Mouse (Mus musculus): ENCODE data around the gene Kctd19. TPM values are rescaled to one million over a fixed set of nuclear protein-coding genes. Genes with fewer than 3 reads are reported as not detected.

The Kctd19 gene
- polyA plus RNA-seq, 2 experiments: not detected

- 26% methylated on average over 7 of the region's 7 CpGs for WGBS (ENCODE audit: insufficient replicate concordance)
- Histone ChIP-seq H3K27ac (no peak overlapping the region), H3K4me3 (ENCODE audit: insufficient read depth in 1 of 2, low read depth in 2 of 2, low read length in 2 of 2) (no peak overlapping the region), H3K9me3 (ENCODE audit: control insufficient read depth, low read length) (no peaks in the 10 kb centered on the region), H3K27me3 (ENCODE audit: control insufficient read depth, insufficient read depth, low read length) (peaks cover 39% of the 10 kb centered on the region), H3K4me2 (ENCODE audit: low read depth) (peak overlapping the region; percentile 28; the same call in 1 of the 2 replicates), H3K36me3 (replicated peaks; ENCODE audit: control insufficient read depth, insufficient read depth, low read depth) (no peaks in the 10 kb centered on the region), H3K9ac (replicated peaks) (no peak overlapping the region), H3K4me1 (replicated peaks; ENCODE audit: control insufficient read depth in 2 of 2, insufficient read depth in 2 of 2, low read length in 1 of 2) (peaks cover 9 to 15% of the 10 kb centered on the region in 2 experiments)
- TF ChIP-seq EP300 (IDR thresholded peaks at IDR 0.05; ENCODE audit: low read depth) (no peak), CTCF (IDR thresholded peaks at IDR 0.05; ENCODE audit: low read depth) (no peak)
- no peak for ATAC-seq (ENCODE audit: insufficient read depth)
- DNase-seq (ENCODE audit: low read depth in 3 of 3, low spot score in 3 of 3): no peak
Observed at GRCm38 (mm10) chr8:105345061-105345975, 68.0 kb downstream of the Kctd19 start.

GRCm38 (mm10) chr8:105343791-105344574 lies 69.3 kb downstream of the Kctd19 start:
- no peaks in the 10 kb centered on the region for H3K9me3 ChIP-seq (ENCODE audit: control insufficient read depth, low read length)
- TF ChIP-seq EP300 (IDR thresholded peaks at IDR 0.05; ENCODE audit: low read depth): no peak
- TF ChIP-seq CTCF (IDR thresholded peaks at IDR 0.05; ENCODE audit: low read depth): no peak
- H3K27me3 ChIP-seq (ENCODE audit: control insufficient read depth, insufficient read depth, low read length): peaks cover 26% of the 10 kb centered on the region
- DNase-seq (ENCODE audit: low read depth in 3 of 3, low spot score in 3 of 3) (no peak), ATAC-seq (ENCODE audit: insufficient read depth) (no peak)
- H3K4me3 ChIP-seq (ENCODE audit: insufficient read depth in 1 of 2, low read depth in 2 of 2, low read length in 2 of 2): no peak overlapping the region
- no peak overlapping the region for H3K4me2 ChIP-seq (ENCODE audit: low read depth)
- peaks cover 16 to 26% of the 10 kb centered on the region in 2 experiments for H3K4me1 ChIP-seq (replicated peaks; ENCODE audit: control insufficient read depth in 2 of 2, insufficient read depth in 2 of 2, low read length in 1 of 2)
- no peak overlapping the region for H3K27ac ChIP-seq
- no peaks in the 10 kb centered on the region for H3K36me3 ChIP-seq (replicated peaks; ENCODE audit: control insufficient read depth, insufficient read depth, low read depth)
- no peak overlapping the region for H3K9ac ChIP-seq (replicated peaks)
- 53% methylated on average over 8 of the region's 8 CpGs for WGBS (ENCODE audit: insufficient replicate concordance)

- Histone ChIP-seq H3K9ac (replicated peaks) (no peak overlapping the region), H3K27me3 (ENCODE audit: control insufficient read depth, insufficient read depth, low read length) (peaks cover 16% of the 10 kb centered on the region), H3K4me1 (replicated peaks; ENCODE audit: control insufficient read depth in 2 of 2, insufficient read depth in 2 of 2, low read length in 1 of 2) (peaks cover 10 to 22% of the 10 kb centered on the region in 2 experiments), H3K4me2 (ENCODE audit: low read depth) (no peak overlapping the region), H3K27ac (no peak overlapping the region), H3K9me3 (ENCODE audit: control insufficient read depth, low read length) (no peaks in the 10 kb centered on the region), H3K4me3 (ENCODE audit: insufficient read depth in 1 of 2, low read depth in 2 of 2, low read length in 2 of 2) (no peak overlapping the region), H3K36me3 (replicated peaks; ENCODE audit: control insufficient read depth, insufficient read depth, low read depth) (no peaks in the 10 kb centered on the region)
- ATAC-seq (ENCODE audit: insufficient read depth): no peak
- DNase-seq (ENCODE audit: low read depth in 3 of 3, low spot score in 3 of 3): no peak
- TF ChIP-seq EP300 (IDR thresholded peaks at IDR 0.05; ENCODE audit: low read depth) (no peak), CTCF (IDR thresholded peaks at IDR 0.05; ENCODE audit: low read depth) (no peak)
- 37% methylated on average over 4 of the region's 4 CpGs for WGBS (ENCODE audit: insufficient replicate concordance)
Observed at GRCm38 (mm10) chr8:105342768-105343167, 70.5 kb downstream of the Kctd19 start.

GRCm38 (mm10) chr8:105341399-105341798 lies 71.9 kb downstream of the Kctd19 start:
- Histone ChIP-seq H3K4me2 (ENCODE audit: low read depth) (no peak overlapping the region), H3K9me3 (ENCODE audit: control insufficient read depth, low read length) (no peaks in the 10 kb centered on the region), H3K27ac (no peak overlapping the region), H3K4me3 (ENCODE audit: insufficient read depth in 1 of 2, low read depth in 2 of 2, low read length in 2 of 2) (no peak overlapping the region), H3K27me3 (ENCODE audit: control insufficient read depth, insufficient read depth, low read length) (peaks cover 4% of the 10 kb centered on the region), H3K4me1 (replicated peaks; ENCODE audit: control insufficient read depth in 2 of 2, insufficient read depth in 2 of 2, low read length in 1 of 2) (peaks cover 7 to 22% of the 10 kb centered on the region in 2 experiments), H3K9ac (replicated peaks) (no peak overlapping the region), H3K36me3 (replicated peaks; ENCODE audit: control insufficient read depth, insufficient read depth, low read depth) (no peaks in the 10 kb centered on the region)
- ATAC-seq (ENCODE audit: insufficient read depth) (no peak), DNase-seq (ENCODE audit: low read depth in 3 of 3, low spot score in 3 of 3) (no peak)
- TF ChIP-seq EP300 (IDR thresholded peaks at IDR 0.05; ENCODE audit: low read depth) (no peak), CTCF (IDR thresholded peaks at IDR 0.05; ENCODE audit: low read depth) (no peak)
- WGBS (ENCODE audit: insufficient replicate concordance): 64% methylated on average over 8 of the region's 8 CpGs

Measured in liver, embryonic 14.5 days (tissue).